Mouse (Mus musculus) layer of hippocampus, postnatal 36 days (tissue): ENCODE measurements at regions not wholly inside any gene's neighbourhood (a gene's known extent, or its start where the extent isn't known, plus 50 kb on each side); places are given as distances from the start of the nearest gene placed in this dataset.

Source experiments
- DNase-seq, 2 experiments: peaks; one replicate each; pipeline ENCODE4 v3.0.0; 2022

GRCm38 (mm10) chr3:80263095-80263494 is 378.8 kb downstream of the Fam198b start:
- DNase-seq = no peak

DNA sequence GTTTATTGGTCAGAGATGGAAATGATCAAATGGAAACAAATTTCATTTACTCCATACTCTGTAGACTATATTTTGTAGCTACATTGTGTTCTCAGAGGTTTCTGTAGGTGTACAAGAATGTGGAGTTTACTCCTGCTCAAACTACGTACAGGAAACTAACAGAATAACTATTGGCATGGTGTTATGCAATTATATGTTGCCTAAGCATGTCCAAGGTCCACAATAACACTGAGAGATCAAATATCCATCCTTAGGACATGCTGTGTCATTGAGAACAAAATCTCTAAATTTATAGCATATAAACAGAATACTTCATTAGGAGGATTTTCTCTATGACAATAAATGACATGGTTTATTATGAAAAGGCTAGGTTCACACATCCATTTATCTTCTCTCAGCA is 400.3 kb downstream of the Fam198b start:
- DNase-seq = no peak

DNA sequence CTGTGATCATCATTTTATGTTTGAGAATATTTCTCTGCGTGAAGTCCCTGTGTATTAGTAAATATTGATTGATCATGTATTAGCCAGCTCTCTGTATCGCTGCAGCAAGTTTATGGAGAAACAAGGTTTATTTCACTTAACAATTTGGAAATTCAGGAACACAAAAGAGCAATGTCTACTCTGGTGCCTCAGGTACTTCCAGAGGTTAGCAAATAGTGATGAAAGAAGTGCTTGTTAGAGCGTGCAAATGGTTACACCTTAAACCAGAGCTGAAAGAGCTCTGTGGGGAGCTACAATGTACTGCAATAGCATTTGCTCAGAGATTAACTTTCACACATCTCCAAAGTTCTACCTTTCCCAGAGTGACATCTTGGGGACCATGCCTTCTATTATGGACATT is 400.9 kb downstream of the Fam198b start:
- no peak for DNase-seq

- no peak for DNase-seq
Observed at GRCm38 (mm10) chr3:80293485-80293884, 409.2 kb downstream of the Fam198b start.

DNA sequence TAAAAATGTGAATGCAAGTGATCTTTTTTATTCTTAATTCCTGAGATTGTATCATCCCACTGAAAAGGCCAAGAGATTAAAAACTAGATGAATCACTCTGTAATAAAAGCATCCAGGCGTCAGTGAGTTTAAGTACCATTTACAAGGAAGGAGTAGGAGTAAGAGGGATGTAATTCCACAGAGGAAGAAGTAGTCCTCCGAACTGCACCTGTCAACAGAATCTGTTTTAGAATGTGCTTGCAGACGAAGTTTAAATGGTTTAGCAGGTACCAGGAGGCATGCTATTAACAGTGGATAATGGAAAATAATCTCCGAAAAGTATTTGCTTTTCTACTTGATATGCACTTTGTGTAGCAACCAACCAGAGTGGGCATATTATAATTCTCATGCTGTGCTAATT is 423.3 kb downstream of the Fam198b start:
- no peak for DNase-seq

DNA sequence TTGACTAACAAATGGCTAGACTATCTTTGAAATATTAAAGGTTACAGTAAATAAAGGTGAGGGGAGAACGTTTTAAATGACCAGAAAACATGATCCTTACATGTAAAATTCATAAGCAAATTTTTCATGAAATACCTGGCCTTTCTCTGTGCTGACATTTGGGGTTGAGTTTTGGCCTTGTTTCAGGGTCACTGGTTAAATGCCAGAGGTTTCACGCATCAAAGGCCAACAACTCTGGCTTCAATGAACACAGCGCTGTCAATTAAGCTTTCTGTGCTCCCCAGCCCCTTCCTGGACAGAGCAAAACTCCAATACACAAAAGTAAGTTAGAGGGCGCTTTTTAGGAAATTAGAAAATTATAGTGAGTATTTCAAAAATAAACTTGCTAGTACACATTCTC is 425.6 kb downstream of the Fam198b start:
- no peak for DNase-seq

DNA sequence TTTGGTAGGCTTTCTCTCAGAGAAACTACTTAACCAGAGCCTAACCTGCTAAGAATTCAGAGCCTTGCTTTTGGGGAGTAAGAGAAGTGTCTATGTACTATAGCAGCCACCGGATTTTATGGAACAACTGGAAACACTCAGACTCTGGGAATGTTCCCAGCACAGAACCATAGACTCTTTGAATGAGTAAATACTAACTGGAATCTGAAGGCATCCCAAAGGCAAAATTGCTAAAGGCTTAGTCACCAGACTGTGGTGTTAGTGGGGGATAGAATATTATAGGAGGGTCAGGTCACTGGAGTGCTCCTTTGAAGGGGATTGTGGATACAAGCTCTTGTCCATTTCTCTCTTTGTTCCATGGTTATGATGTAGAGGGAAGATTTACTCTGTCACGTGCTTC is 427.4 kb downstream of the Fam198b start:
- DNase-seq = no peak

GRCm38 (mm10) chr3:80322291-80322690 is 438.0 kb downstream of the Fam198b start:
- DNase-seq = no peak

DNA sequence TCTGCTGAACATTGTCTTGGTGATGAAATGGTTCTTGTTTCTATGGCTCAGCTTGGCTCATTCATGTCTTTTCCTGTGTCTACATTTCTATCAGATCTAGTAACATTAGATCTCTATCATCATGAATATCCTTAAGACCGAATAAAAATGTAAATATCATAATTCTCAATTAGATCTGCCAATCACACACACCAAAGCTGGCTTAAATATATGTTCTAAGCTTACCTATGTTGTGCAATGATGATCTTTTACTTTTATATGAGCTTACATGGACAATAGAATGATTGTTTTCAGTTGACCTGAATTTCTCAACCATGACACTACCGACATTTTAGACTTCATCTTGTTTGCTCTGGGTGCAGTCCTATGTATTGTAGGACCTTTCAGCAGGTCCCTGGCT is 440.4 kb downstream of the Fam198b start:
- no peak for DNase-seq

DNA sequence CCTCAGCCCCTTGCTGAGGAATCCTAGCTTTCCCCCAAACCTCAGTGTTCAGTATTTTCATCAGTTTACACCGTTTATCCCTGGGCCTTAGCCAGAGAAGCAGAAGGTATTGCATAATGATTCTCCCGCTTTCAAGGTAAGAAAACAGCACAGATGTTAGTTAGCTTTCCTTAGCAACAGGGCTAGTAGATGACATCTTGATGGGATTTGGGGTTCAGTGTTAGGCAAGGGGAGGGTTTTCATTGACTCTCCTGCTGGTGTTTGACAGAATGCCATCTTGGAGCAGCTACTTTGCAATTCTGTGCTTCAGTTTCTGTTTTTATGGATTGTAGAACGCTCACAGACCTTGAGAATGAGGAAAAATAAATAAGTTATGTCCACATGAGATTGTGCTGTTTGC is 447.4 kb downstream of the Fam198b start:
- DNase-seq = no peak

- peak in 1 of 2 experiments; percentile 18 for DNase-seq
Observed at GRCm38 (mm10) chr3:80334446-80334893, 450.1 kb downstream of the Fam198b start.

GRCm38 (mm10) chr3:80336123-80336674 is 451.9 kb downstream of the Fam198b start:
- no peak for DNase-seq

DNA sequence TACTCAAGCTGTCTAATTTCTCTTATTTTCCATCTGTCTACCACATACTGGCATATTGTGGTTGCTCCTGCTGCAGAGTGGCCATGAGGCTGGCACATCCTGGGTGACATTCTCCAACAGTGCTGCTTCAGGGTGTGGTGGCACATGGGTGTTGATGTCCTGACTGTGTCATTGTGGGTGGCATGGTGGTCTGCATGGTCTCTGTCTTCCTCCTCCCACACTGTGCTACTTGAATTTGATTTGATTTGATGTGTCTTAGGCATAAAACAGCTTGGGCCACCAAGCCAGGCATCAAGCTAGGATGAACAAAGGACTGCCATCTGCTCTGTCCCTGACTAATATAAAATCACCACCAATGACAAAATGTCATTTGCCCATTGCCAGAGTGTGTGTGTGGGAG is 434.7 kb downstream of the Gria2 start:
- peak; percentile 11 to 15 for DNase-seq

DNA sequence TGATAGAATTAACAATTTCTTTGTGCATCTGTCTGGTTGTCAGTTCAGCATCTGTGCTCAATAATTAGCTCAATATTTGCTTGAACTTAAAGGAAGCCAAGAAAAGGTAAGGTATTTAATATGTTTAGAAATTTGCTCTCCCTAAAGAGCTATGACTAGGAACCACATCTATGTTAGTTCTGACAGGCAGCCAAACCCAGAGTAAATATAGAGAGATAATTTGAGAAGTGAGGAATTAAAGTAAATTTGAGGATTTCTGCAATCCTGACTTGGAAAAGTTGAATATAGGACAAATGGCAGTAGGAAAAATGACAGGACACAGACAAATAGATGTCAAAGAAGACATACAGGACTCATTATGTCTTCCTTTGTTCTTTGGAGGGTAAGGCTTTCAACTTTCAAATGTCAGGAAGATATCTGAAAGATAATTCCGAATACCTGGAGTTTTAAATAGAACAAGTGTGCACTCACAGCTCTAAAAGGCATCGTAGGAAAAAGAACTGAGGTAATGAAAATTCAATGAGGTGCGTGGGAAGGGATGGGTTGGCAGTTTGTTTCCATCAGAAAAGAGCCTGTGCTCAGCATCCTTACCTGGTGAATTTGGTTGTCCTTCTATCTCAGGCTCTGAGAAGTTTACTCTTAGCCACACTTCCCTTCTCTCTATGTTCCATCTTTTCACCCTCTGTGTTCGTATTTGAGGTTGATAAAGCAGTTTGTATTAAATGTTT is 433.3 kb downstream of the Gria2 start:
- DNase-seq = no peak

DNA sequence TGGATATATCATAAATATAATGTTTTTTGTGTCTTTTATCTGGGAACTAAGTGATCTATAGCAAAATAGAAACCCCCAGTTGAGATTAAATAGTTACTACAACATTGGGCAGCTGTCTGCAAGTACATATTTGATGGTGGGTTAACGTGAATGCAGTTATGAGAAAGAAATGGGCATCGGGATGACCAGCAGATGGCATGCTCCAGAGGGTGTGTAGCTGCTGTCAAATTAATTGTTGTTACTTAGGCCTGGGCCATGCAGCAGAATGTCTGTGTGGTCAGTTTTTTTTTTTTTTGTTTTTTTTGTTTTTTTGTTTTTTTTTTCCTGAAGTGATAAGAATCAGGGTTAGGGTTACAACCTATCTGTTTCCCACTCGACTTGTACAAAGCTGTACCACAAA is 430.2 kb downstream of the Gria2 start:
- DNase-seq = no peak

- no peak for DNase-seq
Observed at GRCm38 (mm10) chr3:80385986-80386385, 416.6 kb downstream of the Gria2 start.

DNA sequence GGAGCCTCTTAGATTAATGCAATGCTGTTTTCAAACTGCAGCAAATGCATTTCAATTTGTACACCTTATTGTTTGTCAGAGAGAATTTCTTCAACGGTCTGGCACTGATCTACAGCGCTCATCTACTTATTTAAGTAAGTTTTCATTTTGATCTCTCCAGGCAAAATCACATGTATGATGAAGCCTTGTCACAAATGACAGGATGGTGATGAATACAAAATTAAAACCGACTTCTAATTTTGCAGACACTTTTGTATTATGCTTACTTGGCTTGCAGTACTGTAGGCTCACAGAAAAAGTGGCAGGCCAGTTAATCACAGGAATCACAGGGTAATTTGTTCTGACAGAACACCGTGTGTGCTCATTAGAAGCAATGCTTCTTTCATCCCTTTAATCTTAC is 406.4 kb downstream of the Gria2 start:
- no peak for DNase-seq

DNA sequence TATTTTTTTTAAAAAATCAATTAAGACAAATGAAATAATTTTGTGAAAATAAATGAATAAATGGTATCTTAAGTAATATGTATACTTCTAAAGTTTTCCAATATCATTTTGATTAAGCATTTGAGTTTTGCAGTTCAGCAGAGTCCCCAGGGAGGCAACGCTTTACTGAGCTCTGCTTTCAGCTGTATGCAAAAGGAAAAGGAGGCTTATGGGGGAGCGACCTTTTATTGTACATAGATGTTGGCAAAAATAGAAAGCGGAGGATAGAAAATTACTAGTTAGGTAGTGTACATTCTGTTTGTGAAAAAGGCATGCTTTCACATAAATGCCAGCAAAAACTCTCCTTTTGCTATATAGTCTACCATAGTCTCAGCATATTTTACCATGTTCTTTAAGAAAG is 382.2 kb downstream of the Gria2 start:
- no peak for DNase-seq

GRCm38 (mm10) chr3:80421461-80421860 is 381.2 kb downstream of the Gria2 start:
- no peak for DNase-seq

- no peak for DNase-seq
Observed at GRCm38 (mm10) chr3:80422106-80422505, 380.5 kb downstream of the Gria2 start.

DNA sequence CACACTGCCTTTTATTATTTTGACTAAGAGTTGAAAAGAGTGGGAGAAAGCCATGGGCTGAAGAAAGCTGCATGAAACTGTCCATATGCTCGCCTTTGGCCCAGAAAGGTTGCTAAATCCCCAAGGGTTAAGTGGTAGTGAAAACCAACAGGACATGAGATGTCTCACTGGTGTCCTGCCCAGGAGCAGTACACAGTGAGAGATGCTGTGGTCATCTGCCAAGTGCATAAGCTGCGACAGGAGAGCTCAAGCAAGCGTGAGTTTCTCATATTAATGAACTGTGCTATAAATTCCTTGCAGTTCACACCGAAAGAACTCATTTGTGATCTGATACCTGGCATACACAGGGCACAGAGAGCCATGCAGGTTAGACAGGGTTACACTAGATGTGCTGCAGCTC is 380.0 kb downstream of the Gria2 start:
- no peak for DNase-seq
